Mouse (Mus musculus) urinary bladder, adult 2 months (tissue): ENCODE results near the gene Ormdl3. TPM values are rescaled to one million over a fixed set of nuclear protein-coding genes. Genes with fewer than 3 reads are reported as not detected.
A peak's percentile ranks its signal among the peaks of the same experiment; 100 is the strongest.

Source experiments
- DNase-seq: peaks from one replicate; pipeline ENCODE4 v3.0.0; 2022; ENCODE audit warnings: low spot score
- polyA plus RNA-seq: library from polyadenylated mRNA; depleted of rRNA; stranded (reverse); fragments of >200 nt; gene quantifications from 2 replicates; pipeline ENCODE4 v1.2.3, GENCODE M21; 2012

Ormdl3 gene
- polyA plus RNA-seq, 1 experiment: 63.7 TPM

DNA sequence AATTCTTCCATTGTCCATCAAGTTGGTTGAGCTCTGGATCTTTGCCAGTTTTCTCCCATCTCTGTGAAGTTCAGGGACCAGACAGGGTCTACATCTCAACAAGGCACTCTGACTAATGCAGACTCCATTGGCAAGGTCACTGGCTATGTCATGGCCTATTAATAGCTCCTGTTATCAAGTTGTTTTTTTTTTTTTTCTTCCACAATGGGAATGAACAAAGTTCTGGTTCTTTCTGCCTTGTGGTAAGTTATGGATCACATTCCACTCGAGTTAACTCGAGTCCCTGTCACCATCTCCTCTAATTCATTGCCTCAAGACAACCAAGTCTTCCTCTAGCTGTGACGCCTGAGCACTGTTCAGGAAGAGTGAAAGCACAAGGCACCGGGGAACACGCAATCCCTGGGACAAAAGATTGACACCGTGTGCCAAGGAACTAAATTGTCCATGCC, 1.7 kb upstream of the Ormdl3 start:
- no peak for DNase-seq

- DNase-seq: peak; percentile 60
Measured at GRCm38 (mm10) chr11:98587684-98588546, 747 bp upstream of the Ormdl3 start.

- no peak for DNase-seq
Measured at GRCm38 (mm10) chr11:98586087-98586891, 879 bp downstream of the Ormdl3 start.

DNA sequence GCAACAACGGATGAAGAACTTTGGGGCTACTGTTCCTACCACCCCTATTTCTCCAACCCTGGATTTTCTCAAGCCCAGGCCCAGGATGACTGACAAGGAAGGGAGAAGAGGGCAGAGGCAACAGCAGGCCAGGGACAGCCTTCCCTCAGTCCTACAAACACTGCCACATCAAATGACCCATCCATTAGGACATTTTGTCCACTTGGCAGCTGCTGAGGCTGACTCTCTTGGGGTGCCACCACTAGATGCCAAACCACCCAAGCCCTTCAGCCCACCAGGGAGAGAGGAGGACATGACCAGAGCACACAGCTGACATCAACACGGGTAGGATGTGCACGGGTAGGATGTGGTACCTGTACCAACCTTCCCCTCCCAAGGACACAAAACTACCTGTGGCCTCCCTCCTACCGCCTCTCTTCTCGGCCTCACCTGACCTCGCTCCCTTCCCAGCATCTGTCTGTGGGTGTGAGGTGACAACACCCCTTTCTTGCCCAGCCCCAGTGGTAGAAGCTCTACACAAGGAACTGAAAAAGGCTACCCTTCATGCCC, 2.5 kb downstream of the Ormdl3 start:
- no peak for DNase-seq

DNA sequence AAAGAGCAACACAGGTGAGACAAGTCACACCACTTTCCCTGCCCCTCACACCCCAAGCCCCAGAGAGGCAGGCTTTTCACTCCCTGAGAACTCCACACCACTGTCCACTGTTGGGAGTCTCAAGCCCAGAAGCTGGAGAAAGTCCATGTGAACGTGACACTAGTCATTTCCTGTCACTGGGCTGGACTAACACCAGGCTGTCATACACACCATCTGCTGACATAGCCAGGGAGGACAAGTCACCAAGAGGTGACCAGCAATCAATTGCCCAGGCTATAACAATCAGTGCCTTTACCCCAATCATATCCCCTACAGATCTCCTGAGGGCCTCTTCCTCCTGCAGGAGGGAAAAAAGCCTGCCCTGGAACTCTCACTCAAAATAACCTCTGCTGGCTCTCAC, 3.0 kb downstream of the Ormdl3 start:
- no peak for DNase-seq

GRCm38 (mm10) chr11:98583571-98583970, 3.6 kb downstream of the Ormdl3 start:
- no peak for DNase-seq

DNA sequence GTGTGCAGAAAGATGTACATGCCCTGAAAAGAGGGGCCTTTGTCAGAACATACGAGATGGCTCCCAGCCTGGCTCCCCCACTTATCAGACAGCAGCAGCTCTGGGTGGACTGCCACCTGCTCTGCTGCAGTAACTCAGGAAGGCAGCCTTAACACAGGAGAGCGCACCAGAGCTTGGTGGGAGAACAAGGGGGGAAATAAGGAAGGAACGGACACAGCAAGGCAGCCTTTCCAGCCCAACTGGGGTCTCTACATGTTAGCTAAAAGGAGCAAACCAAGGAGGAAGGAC, 4.0 kb downstream of the Ormdl3 start:
- DNase-seq: no peak

GRCm38 (mm10) chr11:98582551-98583264, 4.5 kb downstream of the Ormdl3 start:
- DNase-seq: no peak

DNA sequence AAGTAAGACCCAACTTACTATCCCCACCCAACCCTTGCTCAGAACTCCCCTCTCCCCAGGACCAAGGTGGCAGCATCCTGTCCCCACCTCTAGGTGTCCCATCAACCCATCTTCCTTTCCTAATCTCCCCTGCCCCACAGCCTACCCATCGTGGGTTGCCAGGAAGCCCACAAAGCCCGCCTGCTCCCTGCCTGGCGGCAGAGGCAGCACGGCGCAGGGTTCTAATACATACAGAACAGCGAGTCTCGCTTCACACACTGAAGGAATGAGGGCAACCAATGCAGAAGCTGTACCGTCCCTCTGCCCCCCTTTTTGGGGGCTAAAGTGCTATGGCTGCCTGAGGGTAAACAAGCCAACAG, 5.2 kb downstream of the Ormdl3 start:
- no peak for DNase-seq

DNA sequence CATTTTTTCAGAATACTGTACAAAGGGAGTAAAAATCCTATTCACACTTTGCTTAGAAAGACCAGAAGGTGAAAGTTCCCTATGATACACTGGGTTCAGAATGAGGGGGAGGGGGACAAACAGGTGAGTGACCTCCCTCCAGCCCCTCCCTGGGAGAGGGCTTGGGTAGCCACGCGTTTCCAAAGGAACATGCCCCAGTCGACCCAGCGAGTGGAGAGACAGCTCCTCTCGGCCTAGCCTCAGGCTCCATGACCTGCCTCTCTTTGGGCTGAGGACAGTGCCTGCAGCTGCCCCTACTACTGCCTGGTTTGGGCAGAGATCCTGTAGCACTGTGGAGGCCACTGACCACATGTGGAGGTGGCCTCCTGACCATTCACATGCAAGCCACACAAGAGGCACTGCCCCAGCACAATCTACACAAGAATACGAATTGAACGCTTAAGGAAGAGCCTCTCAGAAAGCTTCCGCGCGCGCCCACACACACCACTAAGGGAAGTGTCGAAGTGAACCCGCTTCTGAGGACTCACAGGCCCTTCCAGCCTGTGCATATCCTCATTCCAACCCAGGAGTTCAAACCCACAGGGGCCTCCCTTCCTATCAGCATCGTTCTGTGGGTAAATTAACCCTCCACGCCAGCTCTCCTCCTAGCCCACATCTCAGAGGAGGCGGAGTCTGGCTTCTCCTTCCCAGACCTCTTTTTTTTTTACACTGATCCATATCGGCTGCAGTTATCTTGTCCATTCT, 5.7 kb downstream of the Ormdl3 start:
- no peak for DNase-seq

GRCm38 (mm10) chr11:98580301-98581121, 6.7 kb downstream of the Ormdl3 start:
- no peak for DNase-seq

DNA sequence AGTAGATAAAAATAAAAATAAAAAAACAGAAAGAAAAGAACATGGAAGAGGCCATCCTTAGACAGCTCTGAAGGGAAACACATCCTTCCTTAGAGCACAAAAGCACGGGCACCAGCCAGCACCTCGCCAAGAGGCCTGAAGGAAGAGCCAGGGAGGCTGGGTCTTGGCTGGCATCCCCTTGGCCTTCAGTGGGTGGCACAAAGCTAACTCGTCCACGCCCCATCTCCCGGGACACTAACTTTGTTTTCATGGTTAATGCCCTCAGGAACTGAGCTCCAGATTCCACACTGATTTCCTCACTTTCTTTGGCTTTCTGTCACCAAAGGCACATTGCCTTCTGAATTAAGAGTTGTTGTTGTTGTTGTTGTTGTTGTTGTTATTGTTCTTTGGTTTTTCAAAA, 9.4 kb downstream of the Ormdl3 start:
- no peak for DNase-seq

GRCm38 (mm10) chr11:98569461-98569860, 17.7 kb downstream of the Ormdl3 start:
- DNase-seq: no peak

DNA sequence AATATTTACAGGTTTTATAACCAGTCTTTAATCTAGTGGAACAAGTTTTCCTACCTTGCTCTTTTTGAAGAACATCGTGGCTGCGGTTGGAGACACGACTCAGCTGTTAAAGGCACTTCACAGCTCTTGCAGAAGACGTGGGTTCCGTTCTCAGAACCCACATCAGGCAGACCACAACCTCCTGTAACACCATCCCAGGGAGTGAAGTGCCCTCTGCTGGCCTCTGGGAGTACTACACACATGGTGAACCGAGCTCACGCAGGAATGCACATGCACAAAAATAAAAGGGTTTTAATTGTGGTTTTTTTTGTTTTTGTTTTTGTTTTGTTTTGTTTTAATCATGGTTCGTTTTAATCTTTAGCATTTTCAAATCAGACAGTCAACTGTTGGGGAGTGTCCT, 18.8 kb downstream of the Ormdl3 start:
- no peak for DNase-seq

GRCm38 (mm10) chr11:98563921-98564414, 23.2 kb downstream of the Ormdl3 start:
- DNase-seq: no peak

GRCm38 (mm10) chr11:98563025-98563424, 24.1 kb downstream of the Ormdl3 start:
- DNase-seq: no peak

- DNase-seq: no peak
Measured at GRCm38 (mm10) chr11:98560942-98561341, 26.2 kb downstream of the Ormdl3 start.

DNA sequence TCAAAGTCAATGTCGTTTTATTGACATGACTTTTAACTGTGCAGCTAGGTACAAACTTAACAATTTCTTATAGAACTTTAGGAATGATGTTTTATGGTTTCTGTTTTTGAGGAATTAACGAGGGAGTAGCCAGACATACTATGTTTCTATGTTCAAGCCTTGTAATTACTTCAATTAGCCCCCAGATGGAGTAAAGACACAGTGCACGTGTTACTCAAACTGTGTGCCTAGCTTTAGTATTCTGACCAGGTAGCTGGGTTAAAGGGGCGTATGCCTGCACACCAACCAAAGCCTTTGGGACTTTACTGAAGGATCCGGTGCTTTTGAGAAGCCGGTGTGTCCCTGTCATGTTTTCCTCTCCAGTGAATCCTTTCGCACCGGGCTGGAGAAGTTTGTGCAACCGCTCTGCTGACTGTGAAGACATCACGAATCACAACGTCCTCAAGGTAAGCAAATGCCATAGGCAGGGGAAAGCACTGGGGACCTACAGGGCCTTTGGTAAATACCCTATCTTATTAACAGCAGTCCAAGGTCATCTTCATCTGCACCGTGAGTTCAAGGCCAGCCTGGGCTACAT, 32.0 kb downstream of the Ormdl3 start:
- no peak for DNase-seq

GRCm38 (mm10) chr11:98553966-98554365, 33.2 kb downstream of the Ormdl3 start:
- DNase-seq: no peak
